Mouse (Mus musculus): ENCODE data around the gene Serinc2. TPM values are rescaled to one million over a fixed set of nuclear protein-coding genes. Genes with fewer than 3 reads are reported as not detected.
A peak's percentile ranks its signal among the peaks of the same experiment; 100 is the strongest.

Serinc2 gene
- polyA plus RNA-seq, 1 experiment from 2014 or later = 61.3 TPM

GRCm38 (mm10) chr4:130295047-130295745 lies 16.2 kb upstream of the Serinc2 start:
- WGBS = 51% methylated on average over 23 of the region's 23 CpGs
- Histone ChIP-seq H3K4me1 (no peaks in the 10 kb centered on the region), H3K4me2 (replicated peaks) (no peak overlapping the region), H3K27ac (no peak overlapping the region), H3K9ac (no peak overlapping the region), H3K27me3 (replicated peaks) (no peaks in the 10 kb centered on the region), H3K9me3 (no peaks in the 10 kb centered on the region), H3K4me3 (no peak overlapping the region), H3K36me3 (no peaks in the 10 kb centered on the region)
- no peak for ATAC-seq (ENCODE audit: low FRiP score, low read depth)

- no peaks in the 10 kb centered on the region for H3K36me3 ChIP-seq
- H3K4me1 ChIP-seq = no peaks in the 10 kb centered on the region
- H3K27ac ChIP-seq = no peak overlapping the region
- H3K4me2 ChIP-seq (replicated peaks) = no peak overlapping the region
- ATAC-seq (ENCODE audit: low FRiP score, low read depth) = no peak
- H3K9ac ChIP-seq = no peak overlapping the region
- WGBS = 85% methylated on average over 8 of the region's 8 CpGs
- H3K4me3 ChIP-seq = no peak overlapping the region
- H3K9me3 ChIP-seq = no peaks in the 10 kb centered on the region
- no peaks in the 10 kb centered on the region for H3K27me3 ChIP-seq (replicated peaks)
Observed at GRCm38 (mm10) chr4:130294513-130294912, 15.5 kb upstream of the Serinc2 start.

- peak; percentile 29; the same call in 1 of the 2 replicates for ATAC-seq (ENCODE audit: low FRiP score, low read depth)
- Histone ChIP-seq H3K27ac (no peak overlapping the region), H3K4me3 (no peak overlapping the region), H3K9ac (no peak overlapping the region), H3K4me1 (no peaks in the 10 kb centered on the region), H3K27me3 (replicated peaks) (no peaks in the 10 kb centered on the region), H3K4me2 (replicated peaks) (no peak overlapping the region), H3K36me3 (no peaks in the 10 kb centered on the region), H3K9me3 (no peaks in the 10 kb centered on the region)
- WGBS = 9% methylated on average over 4 of the region's 4 CpGs
Observed at GRCm38 (mm10) chr4:130292271-130292670, 13.3 kb upstream of the Serinc2 start.

- ATAC-seq (ENCODE audit: low FRiP score, low read depth) = no peak
- no peaks in the 10 kb centered on the region for H3K36me3 ChIP-seq
- H3K4me1 ChIP-seq = no peaks in the 10 kb centered on the region
- H3K4me3 ChIP-seq = no peak overlapping the region
- no peak overlapping the region for H3K4me2 ChIP-seq (replicated peaks)
- no peaks in the 10 kb centered on the region for H3K9me3 ChIP-seq
- no peak overlapping the region for H3K9ac ChIP-seq
- H3K27ac ChIP-seq = no peak overlapping the region
- 73% methylated on average over 3 of the region's 3 CpGs for WGBS
- H3K27me3 ChIP-seq (replicated peaks) = no peaks in the 10 kb centered on the region
Observed at GRCm38 (mm10) chr4:130289824-130290223, 10.8 kb upstream of the Serinc2 start.

- H3K27me3 ChIP-seq (replicated peaks) = no peaks in the 10 kb centered on the region
- H3K9me3 ChIP-seq = no peaks in the 10 kb centered on the region
- no peaks in the 10 kb centered on the region for H3K4me1 ChIP-seq
- H3K36me3 ChIP-seq = no peaks in the 10 kb centered on the region
- WGBS = 63% methylated on average over 3 of the region's 3 CpGs
- H3K9ac ChIP-seq = no peak overlapping the region
- no peak overlapping the region for H3K4me3 ChIP-seq
- no peak for ATAC-seq (ENCODE audit: low FRiP score, low read depth)
- H3K4me2 ChIP-seq (replicated peaks) = no peak overlapping the region
- no peak overlapping the region for H3K27ac ChIP-seq
Observed at GRCm38 (mm10) chr4:130286531-130286930, 7.5 kb upstream of the Serinc2 start.

- no peaks in the 10 kb centered on the region for H3K27me3 ChIP-seq (replicated peaks)
- 89% methylated on average over 9 of the region's 9 CpGs for WGBS
- no peaks in the 10 kb centered on the region for H3K36me3 ChIP-seq
- no peak overlapping the region for H3K4me2 ChIP-seq (replicated peaks)
- no peak overlapping the region for H3K4me3 ChIP-seq
- ATAC-seq (ENCODE audit: low FRiP score, low read depth) = no peak
- no peak overlapping the region for H3K27ac ChIP-seq
- H3K9ac ChIP-seq = no peak overlapping the region
- H3K4me1 ChIP-seq = no peaks in the 10 kb centered on the region
- H3K9me3 ChIP-seq = no peaks in the 10 kb centered on the region
Observed at GRCm38 (mm10) chr4:130283826-130284225, 4.8 kb upstream of the Serinc2 start.

- 78% methylated on average over 5 of the region's 5 CpGs for WGBS
- H3K4me1 ChIP-seq = no peaks in the 10 kb centered on the region
Observed at GRCm38 (mm10) chr4:130282856-130283255, 3.9 kb upstream of the Serinc2 start.

GRCm38 (mm10) chr4:130276573-130277176 lies 2.3 kb downstream of the Serinc2 start:
- no peak overlapping the region for H3K27ac ChIP-seq
- WGBS = 68% methylated on average over 7 of the region's 7 CpGs
- 0 out of 2 replicates have a peak, but pooled peaks cover 7% of the 10 kb centered on the region for H3K27me3 ChIP-seq (replicated peaks)
- peak overlapping the region; percentile 16 for H3K4me2 ChIP-seq (replicated peaks)
- no peaks in the 10 kb centered on the region for H3K36me3 ChIP-seq
- H3K4me1 ChIP-seq = peaks cover 14% of the 10 kb centered on the region
- no peak for ATAC-seq (ENCODE audit: low FRiP score, low read depth)
- H3K9me3 ChIP-seq = no peaks in the 10 kb centered on the region
- no peak overlapping the region for H3K9ac ChIP-seq
- no peak overlapping the region for H3K4me3 ChIP-seq

More at GRCm38 (mm10) chr4:130282856-130283255, 3.9 kb upstream of the Serinc2 start:
- H3K4me3 ChIP-seq = no peak overlapping the region
- H3K36me3 ChIP-seq = no peaks in the 10 kb centered on the region
- ATAC-seq (ENCODE audit: low FRiP score, low read depth) = no peak
- H3K27me3 ChIP-seq (replicated peaks) = no peaks in the 10 kb centered on the region
- no peak overlapping the region for H3K4me2 ChIP-seq (replicated peaks)
- H3K9ac ChIP-seq = no peak overlapping the region
- no peak overlapping the region for H3K27ac ChIP-seq
- no peaks in the 10 kb centered on the region for H3K9me3 ChIP-seq

- Histone ChIP-seq H3K9me3 (no peaks in the 10 kb centered on the region), H3K27ac (no peak overlapping the region), H3K27me3 (replicated peaks) (0 out of 2 replicates have a peak, but pooled peaks cover 7% of the 10 kb centered on the region), H3K9ac (peak overlapping the region; percentile 95), H3K4me1 (peaks cover 14% of the 10 kb centered on the region), H3K4me2 (replicated peaks) (peak overlapping the region; percentile 84), H3K36me3 (no peaks in the 10 kb centered on the region), H3K4me3 (peak overlapping the region; percentile 80)
- WGBS = 43% methylated on average over 5 of the region's 5 CpGs
- ATAC-seq (ENCODE audit: low FRiP score, low read depth) = no peak
Observed at GRCm38 (mm10) chr4:130275823-130276105, 3.2 kb downstream of the Serinc2 start.

- peak; percentile 49 for ATAC-seq (ENCODE audit: low FRiP score, low read depth)
- H3K4me1 ChIP-seq = peaks cover 14% of the 10 kb centered on the region
- H3K27me3 ChIP-seq (replicated peaks) = 0 out of 2 replicates have a peak, but pooled peaks cover 7% of the 10 kb centered on the region
- H3K9ac ChIP-seq = peak overlapping the region; percentile 95
- peak overlapping the region; percentile 84 for H3K4me2 ChIP-seq (replicated peaks)
- no peaks in the 10 kb centered on the region for H3K9me3 ChIP-seq
- under 1% methylated on average over 59 of the region's 62 CpGs for WGBS
- H3K4me3 ChIP-seq = peak overlapping the region; percentile 80
- no peaks in the 10 kb centered on the region for H3K36me3 ChIP-seq
- H3K27ac ChIP-seq = peak overlapping the region; percentile 95
Observed at GRCm38 (mm10) chr4:130275016-130275822, 3.8 kb downstream of the Serinc2 start.

GRCm38 (mm10) chr4:130274346-130275015 lies 4.5 kb downstream of the Serinc2 start:
- Histone ChIP-seq H3K9me3 (no peaks in the 10 kb centered on the region), H3K4me1 (peaks cover 14% of the 10 kb centered on the region), H3K36me3 (no peaks in the 10 kb centered on the region), H3K27ac (peak overlapping the region; percentile 95), H3K4me2 (replicated peaks) (peak overlapping the region; percentile 84), H3K9ac (peak overlapping the region; percentile 95), H3K4me3 (peak overlapping the region; percentile 80), H3K27me3 (replicated peaks) (0 out of 2 replicates have a peak, but pooled peaks cover 7% of the 10 kb centered on the region)
- under 1% methylated on average over 28 of the region's 29 CpGs for WGBS
- peak; percentile 81 for ATAC-seq (ENCODE audit: low FRiP score, low read depth)
